Mouse (Mus musculus): ENCODE measurements around the gene Iffo1. TPM values are rescaled to one million over a fixed set of nuclear protein-coding genes. Genes with fewer than 3 reads are reported as not detected.

Iffo1 gene
- 13.1 and 18.1 TPM in 2 replicates for polyA plus RNA-seq (2012; rRNA removed)

GRCm38 (mm10) chr6:125145001-125145400 is at the start of gene Iffo1:
Iffo1 (plus strand) TSS chr6:125145241.

GRCm38 (mm10) chr6:125095391-125096278 is 49.4 kb upstream of the Iffo1 start, which contains the start of gene Chd4:
Chd4 (plus strand) TSS chr6:125095981.

GRCm38 (mm10) chr6:125131302-125132156 is 13.5 kb upstream of the Iffo1 start, which contains the start of gene Nop2:
Nop2 (plus strand) TSS chr6:125131909.

GRCm38 (mm10) chr6:125166051-125166751 is 21.2 kb downstream of the Iffo1 start, which contains the start of gene Gapdh:
Gapdh (minus strand) TSS chr6:125166467.

GRCm38 (mm10) chr6:125191332-125192015 is 46.4 kb downstream of the Iffo1 start, which contains the start of the genes Ncapd2 and Mrpl51:
Ncapd2 (minus strand) TSS chr6:125191701.
Mrpl51 (plus strand) TSS chr6:125191801.

Other genes with a start within 250 kb of the Iffo1 start
- 2.7 and 4.0 TPM in 2 replicates for gene Lag3, start 233.5 kb upstream of the Iffo1 start, polyA plus RNA-seq (2012; rRNA removed)
- 894 and 1,886 TPM in 2 replicates for gene Ptms, start 225.1 kb upstream of the Iffo1 start, polyA plus RNA-seq (2012; rRNA removed)
- 357 and 413 TPM in 2 replicates for gene Mlf2, start 213.9 kb upstream of the Iffo1 start, polyA plus RNA-seq (2012; rRNA removed)
- gene Cops7a, start 179.7 kb upstream of the Iffo1 start, polyA plus RNA-seq (2012; rRNA removed), result 206 and 213 TPM in 2 replicates
- gene Pianp, start 148.5 kb upstream of the Iffo1 start, polyA plus RNA-seq (2012; rRNA removed), result 8.4 and 8.6 TPM in 2 replicates
- 59.4 and 64.6 TPM in 2 replicates for gene Zfp384, start 136.1 kb upstream of the Iffo1 start, polyA plus RNA-seq (2012; rRNA removed)
- 37.5 and 37.7 TPM in 2 replicates for gene Ing4, start 105.5 kb upstream of the Iffo1 start, polyA plus RNA-seq (2012; rRNA removed)
- 17.7 and 24.1 TPM in 2 replicates for gene Acrbp, start 95.6 kb upstream of the Iffo1 start, polyA plus RNA-seq (2012; rRNA removed)
- gene Lpar5, start 77.3 kb upstream of the Iffo1 start, polyA plus RNA-seq (2012; rRNA removed), result 71.9 and 87.7 TPM in 2 replicates
- gene Chd4, start 49.3 kb upstream of the Iffo1 start, polyA plus RNA-seq (2012; rRNA removed), result 88.5 and 103 TPM in 2 replicates
- gene Nop2, start 13.3 kb upstream of the Iffo1 start, polyA plus RNA-seq (2012; rRNA removed), result 10.6 and 15.0 TPM in 2 replicates
- 3,801 and 3,939 TPM in 2 replicates for gene Gapdh, start 21.2 kb downstream of the Iffo1 start, polyA plus RNA-seq (2012; rRNA removed)
- 55.4 and 66.7 TPM in 2 replicates for gene Ncapd2, start 46.5 kb downstream of the Iffo1 start, polyA plus RNA-seq (2012; rRNA removed)
- 61.8 and 98.5 TPM in 2 replicates for gene Mrpl51, start 46.6 kb downstream of the Iffo1 start, polyA plus RNA-seq (2012; rRNA removed)
- 13.8 and 17.6 TPM in 2 replicates for gene Vamp1, start 70.3 kb downstream of the Iffo1 start, polyA plus RNA-seq (2012; rRNA removed)
- gene Tapbpl, start 86.6 kb downstream of the Iffo1 start, polyA plus RNA-seq (2012; rRNA removed), result 25.7 and 34.2 TPM in 2 replicates
- 1.7 and 2.4 TPM in 2 replicates for gene Cd27, start 91.8 kb downstream of the Iffo1 start, polyA plus RNA-seq (2012; rRNA removed)
- 0.14 TPM in 1 of 2 replicates, not detected in the other for gene Tuba3a, start 140.8 kb downstream of the Iffo1 start, polyA plus RNA-seq (2012; rRNA removed)
- 159 and 160 TPM in 2 replicates for gene Ltbr, start 168.6 kb downstream of the Iffo1 start, polyA plus RNA-seq (2012; rRNA removed)
- gene Scnn1a, start 175.4 kb downstream of the Iffo1 start, polyA plus RNA-seq (2012; rRNA removed), result 112 and 130 TPM in 2 replicates
- 99.3 and 119 TPM in 2 replicates for gene Tnfrsf1a, start 204.1 kb downstream of the Iffo1 start, polyA plus RNA-seq (2012; rRNA removed)
- gene Plekhg6, start 235.6 kb downstream of the Iffo1 start, polyA plus RNA-seq (2012; rRNA removed), result 17.0 and 18.3 TPM in 2 replicates